Mouse (Mus musculus): ENCODE measurements at regions not wholly inside any gene's neighbourhood (a gene's known extent, or its start where the extent isn't known, plus 50 kb on each side); places are given as distances from the start of the nearest gene placed in this dataset.

GRCm38 (mm10) chr10:107214741-107215230, 56.7 kb upstream of the Lin7a start:
- TF ChIP-seq CTCF (IDR thresholded peaks at IDR 0.05; ENCODE audit: insufficient read depth, low read depth, low read length): no peak
- TF ChIP-seq POLR2A (IDR thresholded peaks at IDR 0.05; ENCODE audit: insufficient read depth, low read depth, low read length): no peak

Data from olfactory bulb, adult 2 months (tissue).